Mouse (Mus musculus) retina, adult 2 months (tissue): ENCODE data around the gene Usp7.

Experiments
- DNase-seq: peaks from one replicate; pipeline ENCODE4 v3.0.0-alpha.2; 2012; ENCODE audit warnings: low read depth, low spot score

Usp7 gene

GRCm38 (mm10) chr16:8674165-8674564 is 117.9 kb downstream of the Usp7 start:
- DNase-seq = no peak

GRCm38 (mm10) chr16:8673343-8673742 is 118.8 kb downstream of the Usp7 start:
- DNase-seq = no peak

- no peak for DNase-seq
Measured at GRCm38 (mm10) chr16:8672811-8673210, 119.3 kb downstream of the Usp7 start.

GRCm38 (mm10) chr16:8672350-8672687 is 119.8 kb downstream of the Usp7 start:
- no peak for DNase-seq

GRCm38 (mm10) chr16:8671551-8672349 is 120.4 kb downstream of the Usp7 start, which contains the start of gene Carhsp1:
Gene Carhsp1 (minus strand): TSS chr16:8672155.
- peak; percentile 32 for DNase-seq

GRCm38 (mm10) chr16:8670041-8671035 is 121.8 kb downstream of the Usp7 start:
- no peak for DNase-seq

- no peak for DNase-seq
Measured at GRCm38 (mm10) chr16:8669432-8669831, 122.7 kb downstream of the Usp7 start.

- no peak for DNase-seq
Measured at GRCm38 (mm10) chr16:8668386-8668785, 123.7 kb downstream of the Usp7 start.

DNA sequence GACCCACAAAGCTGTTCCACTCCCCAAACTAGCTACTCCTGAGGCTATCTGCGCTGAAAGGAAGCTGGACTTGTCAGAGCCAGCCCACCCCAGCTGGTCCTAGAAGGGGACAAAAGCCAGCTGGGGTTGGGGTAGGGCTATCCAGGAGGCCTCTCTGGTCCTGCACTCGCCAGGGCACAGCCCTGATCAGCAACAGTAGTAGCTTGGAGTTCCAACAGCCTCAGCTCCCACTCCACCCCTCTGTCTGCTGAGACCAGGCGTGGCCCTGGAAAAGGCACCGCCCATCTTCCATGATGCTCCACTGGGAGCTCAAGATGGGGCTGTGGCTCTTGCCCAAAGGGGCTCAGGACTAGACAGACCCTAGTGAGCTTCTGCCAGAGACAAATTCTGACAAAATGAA is 124.3 kb downstream of the Usp7 start:
- no peak for DNase-seq

DNA sequence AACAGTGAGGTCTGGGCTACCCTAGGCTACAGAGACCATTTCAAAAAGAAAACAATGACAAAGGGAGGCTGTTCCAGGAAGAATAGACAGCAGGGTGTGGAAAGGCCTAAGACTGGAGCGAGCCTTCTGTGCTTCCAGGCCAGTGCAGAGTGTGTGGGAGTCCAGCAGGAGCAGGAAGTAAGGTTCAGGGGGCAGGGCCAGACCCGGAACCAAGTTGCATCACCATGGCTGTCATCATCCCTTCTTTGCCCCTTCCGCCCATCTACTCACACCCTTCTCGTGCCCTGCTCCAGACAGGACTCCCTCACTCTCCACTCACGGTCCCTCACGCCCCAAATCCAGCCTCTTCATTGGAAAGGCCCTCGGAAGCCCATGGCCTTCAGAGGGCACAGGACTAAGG is 124.8 kb downstream of the Usp7 start:
- DNase-seq = no peak

DNA sequence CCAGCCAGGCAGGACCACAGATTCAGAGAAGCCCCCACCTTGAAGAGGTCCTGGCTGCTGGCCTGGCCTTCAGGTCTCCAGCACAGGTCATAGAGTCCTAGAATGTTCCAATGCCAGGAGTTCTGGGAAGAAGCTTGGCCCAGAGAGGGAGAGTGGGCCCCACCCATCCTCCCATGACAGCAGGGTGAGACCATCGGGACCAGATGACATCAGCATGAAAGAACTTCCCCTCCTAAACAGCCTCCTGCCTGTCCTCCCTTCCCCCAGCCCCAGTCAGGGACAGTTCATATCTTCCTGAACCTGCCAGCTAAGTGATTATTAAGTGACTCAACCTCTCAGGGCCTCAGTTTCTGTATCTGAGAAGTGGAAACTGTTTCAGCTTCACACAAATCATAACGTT is 125.7 kb downstream of the Usp7 start:
- DNase-seq = no peak

DNA sequence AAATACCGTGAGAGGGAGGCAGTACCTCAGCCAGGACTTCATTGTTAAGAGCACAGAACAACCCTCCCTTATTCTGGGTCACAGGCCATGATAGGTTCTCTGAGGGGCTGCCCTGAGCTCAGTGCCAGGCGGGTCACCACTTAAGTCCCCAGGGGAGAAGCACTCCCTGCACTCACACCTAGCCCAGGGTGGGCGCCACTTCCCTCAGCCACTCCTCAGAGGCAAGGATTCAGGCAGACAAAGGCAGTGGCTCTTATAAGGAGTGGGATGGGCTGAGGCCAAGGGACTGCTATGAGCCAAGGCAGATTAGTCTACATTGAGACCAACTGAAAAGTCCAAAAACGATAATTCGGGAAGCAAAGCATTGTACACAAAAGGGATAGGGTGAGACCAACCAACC is 126.7 kb downstream of the Usp7 start:
- DNase-seq = no peak

GRCm38 (mm10) chr16:8663606-8664539 is 128.2 kb downstream of the Usp7 start:
- DNase-seq = no peak

DNA sequence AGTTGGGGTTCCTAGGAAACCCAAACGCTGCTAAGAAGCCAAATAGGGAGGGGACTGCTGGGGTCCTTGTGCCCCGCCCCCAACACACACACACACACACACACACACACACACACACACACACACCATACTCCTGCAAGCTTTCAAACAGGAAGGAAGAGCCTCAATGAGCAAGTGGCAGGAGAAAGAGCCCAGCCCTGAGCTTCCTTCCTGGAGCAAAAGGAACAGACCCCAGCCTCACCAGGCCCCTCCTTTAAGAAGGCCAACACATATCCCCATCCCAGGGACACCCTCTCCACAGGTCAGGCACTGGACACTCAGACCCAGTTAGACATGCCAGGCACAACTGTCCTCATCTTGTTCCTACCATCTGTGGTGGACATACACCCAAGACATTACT is 129.1 kb downstream of the Usp7 start:
- no peak for DNase-seq

DNA sequence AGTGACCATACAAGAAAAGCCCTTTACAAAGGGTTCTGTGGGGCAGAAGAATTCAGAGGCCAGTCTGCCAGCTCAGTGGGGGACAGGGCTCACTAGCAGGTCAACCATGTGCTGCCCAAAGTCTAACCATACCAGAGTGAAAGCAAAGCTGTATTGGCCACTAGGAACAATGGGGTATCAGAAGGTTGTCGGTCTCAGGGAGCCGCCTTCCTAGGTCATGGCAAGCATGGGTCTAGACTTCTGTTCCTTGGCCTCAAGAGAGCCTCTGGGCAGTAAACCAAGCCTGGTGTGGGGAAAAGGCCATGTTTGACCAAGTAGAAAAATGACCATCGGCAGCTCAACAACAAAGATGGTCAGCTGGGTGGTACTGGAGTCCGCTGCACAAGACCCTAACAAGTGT is 133.3 kb downstream of the Usp7 start:
- DNase-seq = no peak

DNA sequence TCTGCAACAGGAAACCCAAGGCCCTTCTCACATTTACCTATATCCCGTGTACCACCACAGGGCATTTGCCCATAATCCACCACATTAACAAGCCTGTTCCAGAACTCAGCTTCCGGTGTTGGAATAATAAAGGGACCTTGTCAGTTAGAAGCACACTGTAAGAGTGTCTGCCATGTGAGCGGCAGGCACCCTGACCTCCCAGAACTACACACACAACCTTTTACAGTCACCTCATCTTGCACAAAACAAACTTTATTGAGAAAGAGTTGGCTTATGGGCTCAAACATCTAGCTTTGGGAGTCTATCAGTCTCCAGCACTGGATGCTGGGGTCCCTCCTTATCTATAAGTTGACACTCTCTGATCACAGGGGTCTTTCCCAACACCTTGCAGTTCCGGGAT is 133.8 kb downstream of the Usp7 start:
- DNase-seq = no peak

DNA sequence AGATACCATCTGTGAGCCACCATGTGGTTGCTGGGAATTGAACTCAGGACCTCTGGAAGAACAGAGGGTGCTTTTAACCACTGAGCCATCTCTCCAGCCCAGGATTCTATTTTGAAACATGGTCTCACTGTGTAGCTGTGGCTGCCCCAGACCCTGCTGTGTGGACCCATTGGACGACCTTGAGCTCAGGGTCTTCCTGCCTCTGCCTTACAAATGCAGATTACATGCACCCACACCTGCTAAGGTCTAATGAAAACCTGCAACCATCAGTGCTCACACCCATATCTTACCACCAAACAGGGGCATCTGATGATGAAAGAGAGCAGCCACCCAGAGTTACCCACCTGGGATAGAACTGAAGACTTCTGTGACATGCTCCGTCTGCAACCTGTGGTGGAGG is 135.9 kb downstream of the Usp7 start:
- no peak for DNase-seq

GRCm38 (mm10) chr16:8655599-8655998 is 136.5 kb downstream of the Usp7 start:
- no peak for DNase-seq

- no peak for DNase-seq
Measured at GRCm38 (mm10) chr16:8655108-8655507, 137.0 kb downstream of the Usp7 start.

DNA sequence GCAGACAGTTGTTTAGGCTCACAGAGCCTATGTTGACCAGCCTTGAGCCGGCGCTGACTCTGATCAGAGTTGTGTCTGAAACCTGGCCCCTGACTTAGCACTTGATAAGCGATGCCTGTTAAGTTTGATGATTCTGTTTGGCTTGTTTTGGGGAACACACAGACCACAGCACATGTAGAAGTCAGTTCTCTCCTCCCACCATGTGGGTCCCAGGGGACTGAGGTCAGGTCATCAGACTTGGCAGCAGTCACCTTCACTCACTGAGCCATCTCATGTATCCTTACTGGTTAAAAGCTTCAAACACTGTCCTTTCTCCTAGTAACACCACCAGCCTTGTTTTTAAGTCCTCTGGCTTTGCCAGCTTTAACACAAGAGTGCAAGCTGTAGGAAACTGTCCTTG is 142.1 kb downstream of the Usp7 start:
- DNase-seq = no peak

GRCm38 (mm10) chr16:8645546-8645945 is 146.6 kb downstream of the Usp7 start:
- DNase-seq = no peak

GRCm38 (mm10) chr16:8643855-8644254 is 148.3 kb downstream of the Usp7 start:
- DNase-seq = no peak
